Mouse (Mus musculus): Measurements from ENCODE around the gene Gm37240. TPM values are rescaled to one million over a fixed set of nuclear protein-coding genes. Genes with fewer than 3 reads are reported as not detected.

Gene Gm37240
- polyA plus RNA-seq, 1 experiment = 1.0 TPM

GRCm38 (mm10) chr3:84692647-84693199 is 1194.6 kb downstream of the Gm37240 start:
- no peak overlapping the region for H3K27ac ChIP-seq (ENCODE audit: control insufficient read depth, insufficient read depth, low read depth, low read length, poor library complexity)
- no peaks in the 10 kb centered on the region for H3K4me1 ChIP-seq (ENCODE audit: control insufficient read depth, insufficient read depth, low read length)
- WGBS = 65% methylated on average over 4 of the region's 4 CpGs
- TF ChIP-seq POLR2A (IDR thresholded peaks at IDR 0.05; ENCODE audit: borderline replicate concordance, control insufficient read depth, low read depth, low read length) = no peak
- TF ChIP-seq CTCF (IDR thresholded peaks at IDR 0.05; ENCODE audit: control insufficient read depth, insufficient read depth, low read length) = no peak
- no peak overlapping the region for H3K4me3 ChIP-seq (replicated peaks; ENCODE audit: control insufficient read depth, low read depth, low read length)

GRCm38 (mm10) chr3:84690091-84690771 is 1197.1 kb downstream of the Gm37240 start:
- H3K4me1 ChIP-seq (ENCODE audit: control insufficient read depth, insufficient read depth, low read length) = peaks cover 10% of the 10 kb centered on the region
- no peak overlapping the region for H3K27ac ChIP-seq (ENCODE audit: control insufficient read depth, insufficient read depth, low read depth, low read length, poor library complexity)
- 81% methylated on average over 7 of the region's 7 CpGs for WGBS
- H3K4me3 ChIP-seq (replicated peaks; ENCODE audit: control insufficient read depth, low read depth, low read length) = no peak overlapping the region
- TF ChIP-seq CTCF (IDR thresholded peaks at IDR 0.05; ENCODE audit: control insufficient read depth, insufficient read depth, low read length) = no peak
- TF ChIP-seq POLR2A (IDR thresholded peaks at IDR 0.05; ENCODE audit: borderline replicate concordance, control insufficient read depth, low read depth, low read length) = no peak

- 86% methylated on average over 2 of the region's 2 CpGs for WGBS
- Histone ChIP-seq H3K4me1 (ENCODE audit: control insufficient read depth, insufficient read depth, low read length) (peaks cover 11% of the 10 kb centered on the region), H3K27ac (ENCODE audit: control insufficient read depth, insufficient read depth, low read depth, low read length, poor library complexity) (no peak overlapping the region), H3K4me3 (replicated peaks; ENCODE audit: control insufficient read depth, low read depth, low read length) (no peak overlapping the region)
- TF ChIP-seq CTCF (IDR thresholded peaks at IDR 0.05; ENCODE audit: control insufficient read depth, insufficient read depth, low read length) = no peak
- TF ChIP-seq POLR2A (IDR thresholded peaks at IDR 0.05; ENCODE audit: borderline replicate concordance, control insufficient read depth, low read depth, low read length) = no peak
Observed at GRCm38 (mm10) chr3:84689656-84690055, 1197.7 kb downstream of the Gm37240 start.

- TF ChIP-seq POLR2A (IDR thresholded peaks at IDR 0.05; ENCODE audit: borderline replicate concordance, control insufficient read depth, low read depth, low read length) (no peak), CTCF (IDR thresholded peaks at IDR 0.05; ENCODE audit: control insufficient read depth, insufficient read depth, low read length) (no peak)
- WGBS = 81% methylated on average over 5 of the region's 5 CpGs
- peaks cover 11% of the 10 kb centered on the region for H3K4me1 ChIP-seq (ENCODE audit: control insufficient read depth, insufficient read depth, low read length)
- no peak overlapping the region for H3K27ac ChIP-seq (ENCODE audit: control insufficient read depth, insufficient read depth, low read depth, low read length, poor library complexity)
- no peak overlapping the region for H3K4me3 ChIP-seq (replicated peaks; ENCODE audit: control insufficient read depth, low read depth, low read length)
Observed at GRCm38 (mm10) chr3:84688176-84688575, 1199.1 kb downstream of the Gm37240 start.

GRCm38 (mm10) chr3:84687488-84687846 is 1199.9 kb downstream of the Gm37240 start:
- H3K27ac ChIP-seq (ENCODE audit: control insufficient read depth, insufficient read depth, low read depth, low read length, poor library complexity) = no peak overlapping the region
- H3K4me1 ChIP-seq (ENCODE audit: control insufficient read depth, insufficient read depth, low read length) = peaks cover 11% of the 10 kb centered on the region
- WGBS = 17% methylated on average over 2 of the region's 2 CpGs
- no peak overlapping the region for H3K4me3 ChIP-seq (replicated peaks; ENCODE audit: control insufficient read depth, low read depth, low read length)
- TF ChIP-seq CTCF (IDR thresholded peaks at IDR 0.05; ENCODE audit: control insufficient read depth, insufficient read depth, low read length) = no peak
- no peak for TF ChIP-seq POLR2A (IDR thresholded peaks at IDR 0.05; ENCODE audit: borderline replicate concordance, control insufficient read depth, low read depth, low read length)

GRCm38 (mm10) chr3:84686799-84687487 is 1200.4 kb downstream of the Gm37240 start:
- peak overlapping the region; percentile 34; the same call in 1 of the 2 replicates for H3K27ac ChIP-seq (ENCODE audit: control insufficient read depth, insufficient read depth, low read depth, low read length, poor library complexity)
- 50% methylated on average over 7 of the region's 7 CpGs for WGBS
- TF ChIP-seq CTCF (IDR thresholded peaks at IDR 0.05; ENCODE audit: control insufficient read depth, insufficient read depth, low read length) (no peak), POLR2A (IDR thresholded peaks at IDR 0.05; ENCODE audit: borderline replicate concordance, control insufficient read depth, low read depth, low read length) (no peak)
- H3K4me1 ChIP-seq (ENCODE audit: control insufficient read depth, insufficient read depth, low read length) = peaks cover 11% of the 10 kb centered on the region
- H3K4me3 ChIP-seq (replicated peaks; ENCODE audit: control insufficient read depth, low read depth, low read length) = no peak overlapping the region

GRCm38 (mm10) chr3:84686294-84686672 is 1201.0 kb downstream of the Gm37240 start:
- H3K4me1 ChIP-seq (ENCODE audit: control insufficient read depth, insufficient read depth, low read length) = peaks cover 11% of the 10 kb centered on the region
- no peak overlapping the region for H3K4me3 ChIP-seq (replicated peaks; ENCODE audit: control insufficient read depth, low read depth, low read length)
- no peak for TF ChIP-seq POLR2A (IDR thresholded peaks at IDR 0.05; ENCODE audit: borderline replicate concordance, control insufficient read depth, low read depth, low read length)
- no peak for TF ChIP-seq CTCF (IDR thresholded peaks at IDR 0.05; ENCODE audit: control insufficient read depth, insufficient read depth, low read length)
- H3K27ac ChIP-seq (ENCODE audit: control insufficient read depth, insufficient read depth, low read depth, low read length, poor library complexity) = no peak overlapping the region
- WGBS = 82% methylated on average over 2 of the region's 2 CpGs

- Histone ChIP-seq H3K4me1 (ENCODE audit: control insufficient read depth, insufficient read depth, low read length) (peaks cover 11% of the 10 kb centered on the region), H3K4me3 (replicated peaks; ENCODE audit: control insufficient read depth, low read depth, low read length) (no peak overlapping the region), H3K27ac (ENCODE audit: control insufficient read depth, insufficient read depth, low read depth, low read length, poor library complexity) (peak overlapping the region; percentile 32; the same call in 1 of the 2 replicates)
- 16% methylated on average over 8 of the region's 8 CpGs for WGBS
- TF ChIP-seq POLR2A (IDR thresholded peaks at IDR 0.05; ENCODE audit: borderline replicate concordance, control insufficient read depth, low read depth, low read length) = no peak
- TF ChIP-seq CTCF (IDR thresholded peaks at IDR 0.05; ENCODE audit: control insufficient read depth, insufficient read depth, low read length) = no peak
Observed at GRCm38 (mm10) chr3:84685662-84686293, 1201.5 kb downstream of the Gm37240 start.
